Comparison of ENCODE assay signal across 16 mouse cellular contexts in genomic region chr7:139191619-139192018, GRCm38 (mm10). TPM values are rescaled to one million over a fixed set of nuclear protein-coding genes. Genes with fewer than 3 reads are reported as not detected.
DNase-seq lines count a peak whose midpoint lies in the region; ATAC-seq and TF ChIP-seq lines count a peak whose summit lies in the region.
"Had no signal": no experiment of that assay in that cellular context is flagged by ENCODE, and none has a peak within 500 bp of the region (broad histone marks: within the 10 kb centered on the region; RNA-seq: fewer than 3 reads in every experiment).

No protein-coding gene starts in this region.

- no peaks in the 10 kb centered on the region for H3K9me3 ChIP-seq in forebrain, postnatal 0 days (ENCODE audit: low read length)
- no peaks in the 10 kb centered on the region for H3K9me3 ChIP-seq in forebrain, embryonic 12.5 days
- no peaks in the 10 kb centered on the region for H3K9me3 ChIP-seq in liver, embryonic 14.5 days (ENCODE audit: control insufficient read depth, low read length)
- no peaks in the 10 kb centered on the region for H3K9me3 ChIP-seq in midbrain, embryonic 13.5 days
- H3K9me3 ChIP-seq: lung, embryonic 15.5 days had no signal

- no peaks in the 10 kb centered on the region for H3K36me3 ChIP-seq in forebrain, postnatal 0 days (ENCODE audit: insufficient read depth)
- H3K36me3 ChIP-seq in forebrain, embryonic 12.5 days (replicated peaks): no peaks in the 10 kb centered on the region
- H3K36me3 ChIP-seq in thymus, adult 2 months (ENCODE audit: control insufficient read depth, insufficient read depth, low read length): no peaks in the 10 kb centered on the region
- no peaks in the 10 kb centered on the region for H3K36me3 ChIP-seq in liver, embryonic 14.5 days (replicated peaks; ENCODE audit: control insufficient read depth, insufficient read depth, low read depth)
- no peaks in the 10 kb centered on the region for H3K36me3 ChIP-seq in midbrain, embryonic 13.5 days
- H3K36me3 ChIP-seq: limb, embryonic 10.5 days; lung, embryonic 15.5 days had no signal

- peaks cover 7% of the 10 kb centered on the region for H3K4me1 ChIP-seq in forebrain, postnatal 0 days (ENCODE audit: insufficient read depth)
- H3K4me1 ChIP-seq in forebrain, embryonic 12.5 days: peaks cover 8% of the 10 kb centered on the region
- peaks cover 6% of the 10 kb centered on the region for H3K4me1 ChIP-seq in thymus, adult 2 months (replicated peaks; ENCODE audit: control insufficient read depth, insufficient read depth, low read length)
- H3K4me1 ChIP-seq in liver, embryonic 14.5 days (replicated peaks; ENCODE audit: control insufficient read depth in 2 of 2, insufficient read depth in 2 of 2, low read length in 1 of 2): no peaks in the 10 kb centered on the region
- peaks cover 15% of the 10 kb centered on the region for H3K4me1 ChIP-seq in midbrain, embryonic 13.5 days (replicated peaks)

- WGBS in forebrain, postnatal 0 days: 69% methylated on average over 6 of the region's 6 CpGs
- 73% methylated on average over 6 of the region's 6 CpGs for WGBS in forebrain, embryonic 12.5 days
- 76% methylated on average over 6 of the region's 6 CpGs for WGBS in thymus, adult 2 months
- 48% methylated on average over 6 of the region's 6 CpGs for WGBS in liver, embryonic 14.5 days (ENCODE audit: insufficient replicate concordance)
- WGBS in midbrain, embryonic 13.5 days: 75% methylated on average over 6 of the region's 6 CpGs

- ATAC-seq in forebrain, postnatal 0 days: no peak
- ATAC-seq in forebrain, embryonic 12.5 days (ENCODE audit: low FRiP score): no peak
- ATAC-seq in liver, embryonic 14.5 days (ENCODE audit: insufficient read depth): no peak
- ATAC-seq in midbrain, embryonic 13.5 days: no peak
- ATAC-seq: activated CD4-positive, CD25-positive, alpha-beta regulatory T cell, adult 4 months; forebrain, embryonic 14.5 days had no signal

- no peak overlapping the region for H3K9ac ChIP-seq in forebrain, postnatal 0 days
- H3K9ac ChIP-seq in forebrain, embryonic 12.5 days: no peak overlapping the region
- no peak overlapping the region for H3K9ac ChIP-seq in liver, embryonic 14.5 days (replicated peaks)
- H3K9ac ChIP-seq in midbrain, embryonic 13.5 days (replicated peaks): no peak overlapping the region
- H3K9ac ChIP-seq: lung, embryonic 15.5 days had no signal

- no peak overlapping the region for H3K4me3 ChIP-seq in forebrain, postnatal 0 days (ENCODE audit: low read depth, low read length)
- no peak overlapping the region for H3K4me3 ChIP-seq in forebrain, embryonic 12.5 days (replicated peaks)
- no peak overlapping the region for H3K4me3 ChIP-seq in layer of hippocampus, adult 2 months
- no peak overlapping the region for H3K4me3 ChIP-seq in thymus, adult 2 months (ENCODE audit: control insufficient read depth, insufficient read depth, low read length)
- H3K4me3 ChIP-seq in liver, embryonic 14.5 days (ENCODE audit: insufficient read depth in 1 of 2, low read depth in 2 of 2, low read length in 2 of 2): no peak overlapping the region
- no peak overlapping the region for H3K4me3 ChIP-seq in midbrain, embryonic 13.5 days (replicated peaks)
- H3K4me3 ChIP-seq: limb, embryonic 10.5 days; lung, embryonic 15.5 days; myocyte had no signal

- no peak overlapping the region for H3K27ac ChIP-seq in forebrain, postnatal 0 days (ENCODE audit: low read depth, low read length)
- H3K27ac ChIP-seq in forebrain, embryonic 12.5 days: no peak overlapping the region
- H3K27ac ChIP-seq in layer of hippocampus, adult 2 months: no peak overlapping the region
- no peak overlapping the region for H3K27ac ChIP-seq in thymus, adult 2 months (ENCODE audit: control insufficient read depth, insufficient read depth, low read length)
- no peak overlapping the region for H3K27ac ChIP-seq in liver, embryonic 14.5 days
- H3K27ac ChIP-seq in midbrain, embryonic 13.5 days: no peak overlapping the region
- H3K27ac ChIP-seq: limb, embryonic 10.5 days; lung, embryonic 15.5 days had no signal

- H3K4me2 ChIP-seq in forebrain, postnatal 0 days (ENCODE audit: low read depth): no peak overlapping the region
- H3K4me2 ChIP-seq in forebrain, embryonic 12.5 days: no peak overlapping the region
- H3K4me2 ChIP-seq in liver, embryonic 14.5 days (ENCODE audit: low read depth): no peak overlapping the region
- H3K4me2 ChIP-seq in midbrain, embryonic 13.5 days (replicated peaks): no peak overlapping the region
- H3K4me2 ChIP-seq: lung, embryonic 15.5 days had no signal

- peak; percentile 43 for TF ChIP-seq CTCF in forebrain, postnatal 0 days (IDR thresholded peaks at IDR 0.05; ENCODE audit: low read depth)
- peak; percentile 66 for TF ChIP-seq CTCF in layer of hippocampus, adult 2 months (conservative IDR thresholded peaks at IDR 0.05)
- no peak for TF ChIP-seq CTCF in thymus, adult 2 months (IDR thresholded peaks at IDR 0.05; ENCODE audit: borderline replicate concordance, control insufficient read depth, extremely low read depth, insufficient read depth, low read length, poor library complexity)
- TF ChIP-seq CTCF in liver, embryonic 14.5 days (IDR thresholded peaks at IDR 0.05; ENCODE audit: low read depth): peak; percentile 50

- TF ChIP-seq POLR2A in thymus, adult 2 months (IDR thresholded peaks at IDR 0.05; ENCODE audit: control insufficient read depth, extremely low read depth, insufficient read depth, low read length, poor library complexity): no peak

- DNase-seq in forebrain, postnatal 0 days: no peak
- DNase-seq in layer of hippocampus, adult 2 months (ENCODE audit: low spot score in 2 of 2): no peak
- no peak for DNase-seq in layer of hippocampus, adult 8-10 months (ENCODE audit: low spot score in 2 of 2)
- DNase-seq in thymus, adult 2 months: peak; percentile 34
- DNase-seq in thymus, adult 18-20 months: no peak
- DNase-seq in liver, embryonic 14.5 days (ENCODE audit: low read depth in 3 of 3, low spot score in 3 of 3): no peak
- DNase-seq: kidney, adult 8-10 months had no signal

- H3K27me3 ChIP-seq in forebrain, postnatal 0 days (ENCODE audit: insufficient read depth, low read length): 0 out of 2 replicates have a peak, but pooled peaks cover 3% of the 10 kb centered on the region
- H3K27me3 ChIP-seq in forebrain, embryonic 12.5 days: peaks cover 46% of the 10 kb centered on the region
- peaks cover 4% of the 10 kb centered on the region; the same call in 1 of the 2 replicates for H3K27me3 ChIP-seq in thymus, adult 2 months (ENCODE audit: control insufficient read depth, insufficient read depth, low read length)
- peaks cover 25% of the 10 kb centered on the region for H3K27me3 ChIP-seq in liver, embryonic 14.5 days (ENCODE audit: control insufficient read depth, insufficient read depth, low read length)
- H3K27me3 ChIP-seq in midbrain, embryonic 13.5 days: peaks cover 30% of the 10 kb centered on the region

- no peak for TF ChIP-seq EP300 in liver, embryonic 14.5 days (IDR thresholded peaks at IDR 0.05; ENCODE audit: low read depth)

RNA-seq across cellular contexts. Expression of gene Lrrc27, which starts 21.2 kb away (rescaled TPM):
- total RNA-seq in forebrain, postnatal 0 days (2014; rRNA removed): 2.5 and 8.1 TPM in 2 replicates
- 4.2 and 5.1 TPM in 2 replicates for polyA plus RNA-seq in forebrain, postnatal 0 days (2015; fragmentation: Nextera tagmentation; extraction: Ambion mirVana)
- 5.1 and 6.0 TPM in 2 replicates for polyA plus RNA-seq in forebrain, embryonic 12.5 days (2016; fragmentation: Nextera tagmentation; extraction: Ambion mirVana)
- 1 to 10 TPM; 6.8 to 6.9 TPM for total RNA-seq in layer of hippocampus, adult 2 months (2021)
- total RNA-seq in layer of hippocampus, adult 8-10 months (2022): 1 to 10 TPM; 4.6 to 7.3 (median 6.5) TPM
- 3.9 and 4.0 TPM in 2 replicates for polyA plus RNA-seq in thymus, adult 2 months (2012; rRNA removed)
- 0.17 and 0.27 TPM in 2 replicates for polyA plus RNA-seq in liver, embryonic 14.5 days (2012; rRNA removed)
- polyA plus RNA-seq in liver, embryonic 14.5 days (2014; fragmentation: Nextera tagmentation; extraction: Ambion mirVana): 0.49 and 0.52 TPM in 2 replicates
- 4.8 and 6.8 TPM in 2 replicates for polyA plus RNA-seq in midbrain, embryonic 13.5 days (2015; fragmentation: Nextera tagmentation; extraction: Ambion mirVana)

RNA-seq across cellular contexts. Expression of gene Stk32c, which starts 21.5 kb away (rescaled TPM):
- total RNA-seq in forebrain, postnatal 0 days (2014; rRNA removed): 26.3 and 30.7 TPM in 2 replicates
- polyA plus RNA-seq in forebrain, postnatal 0 days (2015; fragmentation: Nextera tagmentation; extraction: Ambion mirVana): 1.7 and 2.8 TPM in 2 replicates
- polyA plus RNA-seq in forebrain, embryonic 12.5 days (2016; fragmentation: Nextera tagmentation; extraction: Ambion mirVana): 0.46 and 0.62 TPM in 2 replicates
- total RNA-seq in layer of hippocampus, adult 2 months (2021): 100 to 1,000 TPM; 102 to 105 TPM
- 10 to 100 TPM; 81.3 to 94.0 (median 88.8) TPM for total RNA-seq in layer of hippocampus, adult 8-10 months (2022)
- 1.3 and 1.7 TPM in 2 replicates for polyA plus RNA-seq in thymus, adult 2 months (2012; rRNA removed)
- 0.05 and 0.12 TPM in 2 replicates for polyA plus RNA-seq in liver, embryonic 14.5 days (2012; rRNA removed)
- polyA plus RNA-seq in liver, embryonic 14.5 days (2014; fragmentation: Nextera tagmentation; extraction: Ambion mirVana): not detected in 2 replicates
- 0.49 and 0.79 TPM in 2 replicates for polyA plus RNA-seq in midbrain, embryonic 13.5 days (2015; fragmentation: Nextera tagmentation; extraction: Ambion mirVana)
- total RNA-seq: common myeloid progenitor, adult 5-6 weeks had no signal
- polyA plus RNA-seq: heart, embryonic 14.5 days had no signal

RNA-seq across cellular contexts. Expression of gene Pwwp2b, which starts 56.7 kb away (rescaled TPM):
- 4.3 and 5.4 TPM in 2 replicates for total RNA-seq in forebrain, postnatal 0 days (2014; rRNA removed)
- polyA plus RNA-seq in forebrain, postnatal 0 days (2015; fragmentation: Nextera tagmentation; extraction: Ambion mirVana): 5.6 and 6.3 TPM in 2 replicates
- 4.0 and 4.8 TPM in 2 replicates for polyA plus RNA-seq in forebrain, embryonic 12.5 days (2016; fragmentation: Nextera tagmentation; extraction: Ambion mirVana)
- total RNA-seq in layer of hippocampus, adult 2 months (2021): 10 to 100 TPM; 35.0 to 37.6 TPM
- total RNA-seq in layer of hippocampus, adult 8-10 months (2022): 10 to 100 TPM; 26.9 to 37.1 (median 32.1) TPM
- 6.3 and 7.4 TPM in 2 replicates for polyA plus RNA-seq in thymus, adult 2 months (2012; rRNA removed)
- polyA plus RNA-seq in liver, embryonic 14.5 days (2012; rRNA removed): 1.00 and 1.0 TPM in 2 replicates
- 1.3 and 1.4 TPM in 2 replicates for polyA plus RNA-seq in liver, embryonic 14.5 days (2014; fragmentation: Nextera tagmentation; extraction: Ambion mirVana)
- polyA plus RNA-seq in midbrain, embryonic 13.5 days (2015; fragmentation: Nextera tagmentation; extraction: Ambion mirVana): 3.1 and 4.1 TPM in 2 replicates
